Mouse (Mus musculus) G1E (cell line): ENCODE measurements around the gene Ago3.

Experiments used
- CTCF ChIP-seq: IDR thresholded peaks from 2 replicates; pipeline ENCODE4 v1.5.1; 2012; ENCODE audit warnings: low read depth, low read length, inconsistent platforms, mixed read lengths
- GATA1 ChIP-seq: IDR thresholded peaks from 2 replicates; pipeline ENCODE4 v1.6.1; 2012; ENCODE audit warnings: borderline replicate concordance, low read length, inconsistent platforms, mixed read lengths
- TAL1 ChIP-seq: conservative IDR thresholded peaks from 2 replicates; pipeline ENCODE4 v1.6.1; 2012; ENCODE audit warnings: low read depth, low read length, inconsistent platforms, mixed read lengths

GRCm38 (mm10) chr4:126415707-126416106 lies 13.6 kb downstream of the Ago3 start:
- TF ChIP-seq CTCF, result no peak
- no peak for TF ChIP-seq TAL1
- no peak for TF ChIP-seq GATA1
